Mouse (Mus musculus): Measurements from ENCODE around the gene Setd3. TPM values are rescaled to one million over a fixed set of nuclear protein-coding genes. Genes with fewer than 3 reads are reported as not detected.
A peak's percentile ranks its signal among the peaks of the same experiment; 100 is the strongest.

The Setd3 gene
- polyA plus RNA-seq, 1 experiment from 2014 or later: 83.3 TPM

DNA sequence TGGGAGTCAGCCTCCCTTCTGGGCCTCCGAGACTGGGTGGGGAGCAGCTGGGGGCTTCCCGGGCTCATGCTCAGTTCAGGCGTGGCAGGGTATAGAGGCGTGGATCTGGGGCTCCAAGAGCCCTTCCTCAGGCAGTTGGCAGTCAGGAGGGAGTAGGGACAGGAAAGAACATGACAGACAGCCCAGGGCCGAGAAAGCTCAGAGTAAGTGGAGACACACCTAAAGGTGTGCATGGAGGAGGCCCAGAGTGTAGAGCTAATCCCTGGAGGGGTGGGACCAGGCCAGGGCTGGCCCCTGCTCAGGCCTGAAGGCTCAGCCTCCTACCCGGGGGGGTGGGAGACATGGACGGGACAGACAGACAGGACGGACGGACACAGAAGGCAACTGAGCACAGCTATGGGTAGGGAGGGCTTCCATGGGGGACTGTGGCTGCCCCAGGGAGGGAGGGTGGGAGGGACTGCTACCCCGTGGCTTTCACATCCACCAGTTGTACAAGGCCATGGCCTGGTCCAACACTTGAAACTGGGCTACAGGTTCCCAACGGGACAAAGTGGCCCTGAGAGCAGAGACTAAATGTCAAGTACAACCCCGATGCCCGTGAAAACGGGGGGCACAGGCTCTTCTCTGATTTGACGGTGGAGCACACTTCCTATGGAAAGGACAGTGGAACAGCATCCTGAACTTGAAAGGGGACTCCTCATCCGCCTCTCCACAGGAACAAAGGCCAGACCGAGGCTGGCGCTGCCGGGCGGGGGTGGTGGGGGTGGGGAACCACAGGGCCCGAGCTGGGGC is 40.9 kb upstream of the Setd3 start:
- H3K9ac ChIP-seq (ENCODE audit: low read length): no peak overlapping the region
- peaks cover 39% of the 10 kb centered on the region for H3K4me1 ChIP-seq (ENCODE audit: control insufficient read depth, insufficient read depth, low read length)

DNA sequence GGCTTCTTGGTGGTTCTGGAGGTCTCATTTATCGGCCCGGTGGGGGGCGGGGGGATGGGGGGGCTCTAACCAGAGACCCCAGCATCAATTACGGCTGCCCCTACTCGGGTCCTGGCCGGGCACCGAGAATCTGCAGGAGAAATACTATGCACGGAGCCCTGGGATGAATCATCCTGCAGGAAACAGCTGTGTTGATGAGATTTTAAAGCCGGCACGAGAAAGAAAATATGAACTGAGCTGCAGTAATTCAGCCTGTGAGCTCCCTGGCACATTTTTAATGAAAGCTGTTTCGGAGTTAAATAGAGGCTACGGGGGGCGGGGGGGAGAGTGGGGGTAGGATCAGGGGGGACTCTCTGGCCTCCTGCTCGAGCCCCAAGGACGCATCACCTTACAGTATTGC is 40.0 kb upstream of the Setd3 start:
- Histone ChIP-seq H3K9me3 (ENCODE audit: control insufficient read depth, low read length) (no peaks in the 10 kb centered on the region), H3K9ac (ENCODE audit: low read length) (no peak overlapping the region), H3K4me2 (no peak overlapping the region), H3K36me3 (ENCODE audit: control insufficient read depth, insufficient read depth, low read length) (no peaks in the 10 kb centered on the region), H3K27ac (ENCODE audit: low read depth, low read length) (no peak overlapping the region), H3K4me3 (ENCODE audit: low read depth, low read length) (no peak overlapping the region), H3K4me1 (ENCODE audit: control insufficient read depth, insufficient read depth, low read length) (peaks cover 37% of the 10 kb centered on the region), H3K27me3 (ENCODE audit: control insufficient read depth, insufficient read depth, low read length) (no peaks in the 10 kb centered on the region)
- DNase-seq (ENCODE audit: low spot score, missing footprints) (no peak), ATAC-seq (ENCODE audit: low FRiP score) (no peak)
- WGBS: 66% methylated on average over 15 of the region's 15 CpGs

More for the DNA sequence above, 40.9 kb upstream of the Setd3 start:
- Histone ChIP-seq H3K4me2 (no peak overlapping the region), H3K4me3 (ENCODE audit: low read depth, low read length) (no peak overlapping the region), H3K27me3 (ENCODE audit: control insufficient read depth, insufficient read depth, low read length) (no peaks in the 10 kb centered on the region), H3K9me3 (ENCODE audit: control insufficient read depth, low read length) (no peaks in the 10 kb centered on the region), H3K36me3 (ENCODE audit: control insufficient read depth, insufficient read depth, low read length) (no peaks in the 10 kb centered on the region), H3K27ac (ENCODE audit: low read depth, low read length) (no peak overlapping the region; the same call in 1 of the 2 replicates)
- DNase-seq (ENCODE audit: low spot score, missing footprints) (peak; percentile 83), ATAC-seq (ENCODE audit: low FRiP score) (no peak)
- WGBS: 81% methylated on average over 21 of the region's 21 CpGs

DNA sequence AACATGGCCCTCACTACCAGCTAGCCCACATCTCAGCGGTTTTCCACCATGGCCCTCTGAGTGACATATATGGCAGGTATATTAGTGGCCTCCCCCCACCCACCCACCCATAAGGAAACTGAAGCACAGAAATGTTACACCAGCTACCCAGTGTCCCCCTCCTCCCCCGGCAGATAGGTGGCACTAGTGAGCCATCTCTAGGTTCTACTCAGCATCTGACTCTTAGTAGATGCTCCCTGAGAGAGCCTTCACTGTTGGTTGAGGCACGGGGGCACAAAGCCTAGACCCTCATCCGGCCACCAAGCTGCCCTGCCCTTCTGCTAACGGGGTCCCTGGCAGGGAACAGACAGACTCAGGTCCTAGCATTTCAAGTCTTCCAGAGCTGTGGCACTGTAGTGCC is 38.5 kb upstream of the Setd3 start:
- Histone ChIP-seq H3K4me3 (ENCODE audit: low read depth, low read length) (no peak overlapping the region), H3K4me2 (no peak overlapping the region), H3K27me3 (ENCODE audit: control insufficient read depth, insufficient read depth, low read length) (no peaks in the 10 kb centered on the region), H3K36me3 (ENCODE audit: control insufficient read depth, insufficient read depth, low read length) (no peaks in the 10 kb centered on the region), H3K27ac (ENCODE audit: low read depth, low read length) (no peak overlapping the region), H3K9me3 (ENCODE audit: control insufficient read depth, low read length) (no peaks in the 10 kb centered on the region), H3K4me1 (ENCODE audit: control insufficient read depth, insufficient read depth, low read length) (peaks cover 35% of the 10 kb centered on the region), H3K9ac (ENCODE audit: low read length) (no peak overlapping the region)
- DNase-seq (ENCODE audit: low spot score, missing footprints): no peak
- WGBS: 62% methylated on average over 5 of the region's 5 CpGs
- ATAC-seq (ENCODE audit: low FRiP score): peak; percentile 17; the same call in 1 of the 2 replicates

DNA sequence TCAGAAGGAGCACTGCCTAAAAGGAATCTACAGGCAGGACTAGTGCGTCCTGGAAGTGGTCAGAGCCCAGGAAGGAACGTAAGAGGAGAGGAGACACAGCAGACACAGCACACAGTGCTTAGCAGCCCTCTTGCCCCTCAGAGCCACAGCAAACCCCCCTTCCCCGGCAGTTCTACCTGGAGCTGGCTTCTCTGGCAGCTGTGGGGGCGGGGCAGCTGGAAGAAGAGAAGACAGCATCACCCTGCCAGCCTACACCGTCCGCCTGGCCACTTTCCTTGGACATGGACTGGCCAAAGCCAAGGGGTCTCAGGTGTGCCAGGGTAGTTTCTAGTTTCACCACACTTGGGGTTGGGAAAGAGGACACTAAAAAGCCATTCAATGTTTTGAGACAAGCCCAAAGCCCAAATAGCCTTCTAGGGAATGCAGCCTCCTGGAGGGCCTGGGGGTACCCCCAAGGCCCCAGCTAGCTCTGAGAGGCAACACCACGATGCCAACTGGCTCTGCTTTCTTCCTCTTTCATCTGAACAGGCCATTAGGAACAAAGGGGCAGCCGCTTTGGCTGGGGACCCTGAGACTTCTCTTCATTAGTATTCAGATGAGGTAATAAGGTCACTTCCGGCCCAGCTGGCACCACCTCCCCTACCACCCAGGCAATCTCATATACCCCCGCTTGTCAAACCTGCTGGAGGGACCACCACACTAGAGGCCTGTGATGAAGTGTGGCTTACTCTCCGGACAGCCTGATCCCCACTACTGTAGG is 37.7 kb upstream of the Setd3 start:
- Histone ChIP-seq H3K4me3 (ENCODE audit: low read depth, low read length) (no peak overlapping the region), H3K27ac (ENCODE audit: low read depth, low read length) (no peak overlapping the region; the same call in 1 of the 2 replicates), H3K27me3 (ENCODE audit: control insufficient read depth, insufficient read depth, low read length) (no peaks in the 10 kb centered on the region), H3K36me3 (ENCODE audit: control insufficient read depth, insufficient read depth, low read length) (no peaks in the 10 kb centered on the region), H3K4me1 (ENCODE audit: control insufficient read depth, insufficient read depth, low read length) (peaks cover 33% of the 10 kb centered on the region), H3K9ac (ENCODE audit: low read length) (0 out of 2 replicates have a peak overlapping the region, but pooled peaks have one; percentile 6), H3K4me2 (no peak overlapping the region), H3K9me3 (ENCODE audit: control insufficient read depth, low read length) (no peaks in the 10 kb centered on the region)
- WGBS: 80% methylated on average over 11 of the region's 11 CpGs
- DNase-seq (ENCODE audit: low spot score, missing footprints): no peak
- ATAC-seq (ENCODE audit: low FRiP score): peak; percentile 23; the same call in 1 of the 2 replicates

DNA sequence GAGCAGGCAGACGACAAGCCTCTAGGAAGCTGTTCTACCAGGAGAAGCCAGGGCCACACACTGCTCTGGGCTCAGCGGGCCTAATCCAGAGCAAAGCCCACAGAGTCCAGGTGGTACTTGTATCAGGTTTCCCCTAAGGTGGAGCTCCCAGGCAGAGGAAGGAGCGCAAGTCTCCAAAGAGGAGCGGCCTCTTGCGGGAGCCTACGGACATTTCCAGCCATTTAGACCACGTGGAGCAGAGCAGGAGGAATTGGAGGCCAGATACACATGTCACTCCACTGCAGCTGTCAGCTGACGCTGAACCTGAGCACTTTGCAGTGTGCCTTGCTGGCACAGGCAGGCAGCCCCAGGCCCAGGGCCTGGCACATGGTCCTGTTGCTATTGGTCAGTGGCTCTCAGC is 36.0 kb upstream of the Setd3 start:
- Histone ChIP-seq H3K4me2 (no peak overlapping the region), H3K27ac (ENCODE audit: low read depth, low read length) (no peak overlapping the region), H3K27me3 (ENCODE audit: control insufficient read depth, insufficient read depth, low read length) (no peaks in the 10 kb centered on the region), H3K4me3 (ENCODE audit: low read depth, low read length) (no peak overlapping the region), H3K9me3 (ENCODE audit: control insufficient read depth, low read length) (no peaks in the 10 kb centered on the region), H3K36me3 (ENCODE audit: control insufficient read depth, insufficient read depth, low read length) (no peaks in the 10 kb centered on the region), H3K4me1 (ENCODE audit: control insufficient read depth, insufficient read depth, low read length) (peaks cover 29% of the 10 kb centered on the region), H3K9ac (ENCODE audit: low read length) (peak overlapping the region; percentile 12; the same call in 1 of the 2 replicates)
- DNase-seq (ENCODE audit: low spot score, missing footprints) (no peak), ATAC-seq (ENCODE audit: low FRiP score) (no peak)
- 54% methylated on average over 8 of the region's 8 CpGs for WGBS

DNA sequence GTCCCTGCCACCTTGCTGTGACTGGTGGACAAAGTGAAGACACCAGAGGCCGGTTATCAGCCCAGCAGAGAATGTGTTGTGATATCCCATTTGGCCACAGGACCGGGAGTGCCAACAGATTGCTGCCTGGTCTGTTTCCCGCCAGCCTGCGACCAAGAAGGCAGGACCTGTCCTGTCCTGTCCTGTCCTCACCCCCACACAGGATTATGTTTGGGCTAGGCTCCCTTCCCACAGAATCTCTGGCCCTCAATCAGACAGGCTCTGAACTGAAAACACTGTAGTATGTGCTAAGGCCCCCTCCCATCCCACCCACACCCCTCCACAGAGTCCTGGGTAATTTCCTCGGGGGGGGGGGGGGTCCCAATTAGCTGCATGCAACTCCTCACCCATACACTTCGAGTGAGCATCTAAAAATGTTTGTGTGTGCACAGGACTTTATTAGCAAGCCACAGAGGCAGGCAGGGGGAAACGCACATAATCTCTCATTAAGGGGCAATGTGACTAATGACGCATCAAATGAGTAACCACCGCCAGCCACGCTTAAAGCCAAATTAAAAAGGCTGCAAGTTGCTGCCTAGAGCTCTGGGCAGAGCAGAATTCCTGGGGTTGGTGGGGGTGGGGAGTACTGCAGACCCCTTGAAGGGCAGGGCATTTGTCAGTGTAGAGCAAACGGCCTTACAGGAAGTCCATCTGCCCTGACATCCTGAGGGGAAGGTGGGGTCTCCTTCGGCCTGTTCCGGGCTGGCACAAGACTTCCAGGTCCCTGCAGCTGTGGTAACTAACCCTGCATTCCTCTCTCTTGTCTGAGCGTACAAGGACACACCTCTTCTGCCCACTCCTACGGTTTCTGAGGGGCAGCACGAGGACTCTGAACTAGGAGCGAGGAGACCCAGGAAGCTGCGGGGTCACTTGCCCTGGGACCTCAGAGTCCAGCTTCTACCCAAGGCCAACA is 34.3 kb upstream of the Setd3 start:
- no peak overlapping the region for H3K4me3 ChIP-seq (ENCODE audit: low read depth, low read length)
- WGBS: 48% methylated on average over 18 of the region's 18 CpGs
- H3K36me3 ChIP-seq (ENCODE audit: control insufficient read depth, insufficient read depth, low read length): no peaks in the 10 kb centered on the region
- H3K27ac ChIP-seq (ENCODE audit: low read depth, low read length): no peak overlapping the region
- no peaks in the 10 kb centered on the region for H3K9me3 ChIP-seq (ENCODE audit: control insufficient read depth, low read length)
- H3K9ac ChIP-seq (ENCODE audit: low read length): peak overlapping the region; percentile 9; the same call in 1 of the 2 replicates
- no peak for ATAC-seq (ENCODE audit: low FRiP score)
- no peak for DNase-seq (ENCODE audit: low spot score, missing footprints)
- H3K27me3 ChIP-seq (ENCODE audit: control insufficient read depth, insufficient read depth, low read length): no peaks in the 10 kb centered on the region
- H3K4me2 ChIP-seq: no peak overlapping the region
- H3K4me1 ChIP-seq (ENCODE audit: control insufficient read depth, insufficient read depth, low read length): peaks cover 32% of the 10 kb centered on the region

DNA sequence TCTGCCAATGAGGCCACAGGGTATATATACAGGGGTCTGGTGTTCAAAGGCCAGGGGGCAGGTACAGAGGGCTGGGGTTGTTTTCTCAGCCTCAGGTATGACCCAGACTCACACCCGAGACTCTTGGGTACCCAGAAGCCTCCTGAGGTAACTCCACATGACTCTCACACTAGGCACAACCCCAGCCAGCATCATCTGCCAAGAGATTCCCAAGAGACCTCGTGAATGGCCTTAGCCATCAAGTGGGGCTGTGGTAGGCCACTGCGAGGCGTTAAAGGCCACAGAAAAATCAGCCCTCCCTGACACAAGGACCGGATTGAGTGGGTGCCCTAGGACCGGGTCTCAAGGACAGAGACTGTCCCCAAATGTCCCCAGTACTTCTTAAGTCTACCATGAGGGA is 33.4 kb upstream of the Setd3 start:
- H3K4me3 ChIP-seq (ENCODE audit: low read depth, low read length): no peak overlapping the region
- no peak overlapping the region for H3K4me2 ChIP-seq
- peaks cover 29% of the 10 kb centered on the region for H3K4me1 ChIP-seq (ENCODE audit: control insufficient read depth, insufficient read depth, low read length)
- no peak for DNase-seq (ENCODE audit: low spot score, missing footprints)
- H3K27me3 ChIP-seq (ENCODE audit: control insufficient read depth, insufficient read depth, low read length): no peaks in the 10 kb centered on the region
- H3K27ac ChIP-seq (ENCODE audit: low read depth, low read length): no peak overlapping the region; the same call in 1 of the 2 replicates
- H3K9ac ChIP-seq (ENCODE audit: low read length): no peak overlapping the region
- H3K36me3 ChIP-seq (ENCODE audit: control insufficient read depth, insufficient read depth, low read length): no peaks in the 10 kb centered on the region
- H3K9me3 ChIP-seq (ENCODE audit: control insufficient read depth, low read length): no peaks in the 10 kb centered on the region
- ATAC-seq (ENCODE audit: low FRiP score): no peak
- WGBS: 84% methylated on average over 6 of the region's 6 CpGs

DNA sequence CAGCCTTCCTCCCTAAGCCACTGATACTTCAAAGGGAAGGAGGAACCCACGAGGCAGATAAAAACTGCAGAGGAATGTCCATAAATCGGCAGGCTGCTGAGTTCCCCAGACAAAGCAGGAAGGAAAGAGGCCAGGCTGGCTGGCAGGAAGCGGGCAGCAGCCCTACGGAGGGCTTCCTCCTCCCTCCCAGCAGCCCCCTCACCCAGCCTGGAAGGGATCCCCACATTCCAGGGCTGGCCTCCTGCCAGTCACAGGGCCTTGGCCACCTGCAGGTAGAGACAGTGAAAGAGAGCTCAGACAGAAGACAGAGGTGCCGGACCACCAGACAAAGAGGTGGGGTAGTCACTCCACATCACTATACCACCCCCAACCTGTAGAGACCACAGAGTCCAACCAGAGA is 33.0 kb upstream of the Setd3 start:
- WGBS: 62% methylated on average over 5 of the region's 5 CpGs
- peak overlapping the region; percentile 5; the same call in 1 of the 2 replicates for H3K27ac ChIP-seq (ENCODE audit: low read depth, low read length)
- H3K27me3 ChIP-seq (ENCODE audit: control insufficient read depth, insufficient read depth, low read length): no peaks in the 10 kb centered on the region
- H3K4me2 ChIP-seq: no peak overlapping the region
- ATAC-seq (ENCODE audit: low FRiP score) (no peak), DNase-seq (ENCODE audit: low spot score, missing footprints) (no peak)
- H3K4me1 ChIP-seq (ENCODE audit: control insufficient read depth, insufficient read depth, low read length): peaks cover 27% of the 10 kb centered on the region
- H3K9ac ChIP-seq (ENCODE audit: low read length): no peak overlapping the region
- no peaks in the 10 kb centered on the region for H3K9me3 ChIP-seq (ENCODE audit: control insufficient read depth, low read length)
- H3K36me3 ChIP-seq (ENCODE audit: control insufficient read depth, insufficient read depth, low read length): peaks cover 2% of the 10 kb centered on the region; the same call in 1 of the 2 replicates
- H3K4me3 ChIP-seq (ENCODE audit: low read depth, low read length): no peak overlapping the region

Data from midbrain, embryonic 11.5 days (tissue).